Mouse (Mus musculus): Measurements from ENCODE around the gene Dab1. TPM values are rescaled to one million over a fixed set of nuclear protein-coding genes. Genes with fewer than 3 reads are reported as not detected.

The Dab1 gene
- polyA plus RNA-seq, 1 experiment from 2014 or later = not detected

DNA sequence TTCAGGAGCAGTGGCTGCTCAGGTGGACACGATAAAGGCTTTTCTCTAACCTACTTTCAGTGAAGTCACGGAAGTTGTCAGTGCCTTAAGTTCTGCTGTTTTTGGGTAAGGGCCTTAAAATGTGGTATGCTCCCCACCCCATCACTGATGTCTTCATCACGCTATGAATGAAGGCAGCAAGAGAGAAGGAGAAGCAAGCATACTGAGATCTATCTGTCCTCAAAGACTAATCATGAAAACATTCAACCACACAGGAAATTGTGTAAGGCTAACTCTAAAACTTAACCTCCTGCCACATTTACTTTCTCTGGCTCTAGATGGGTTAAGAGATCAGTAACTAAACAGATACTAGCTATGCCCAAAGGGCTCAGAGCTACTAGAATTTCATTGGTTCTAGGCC is 1050.2 kb downstream of the Dab1 start:
- H3K36me3 ChIP-seq (ENCODE audit: inconsistent target) = no peaks in the 10 kb centered on the region
- WGBS (ENCODE audit: missing documents) = 10% methylated on average over 3 of the region's 3 CpGs

DNA sequence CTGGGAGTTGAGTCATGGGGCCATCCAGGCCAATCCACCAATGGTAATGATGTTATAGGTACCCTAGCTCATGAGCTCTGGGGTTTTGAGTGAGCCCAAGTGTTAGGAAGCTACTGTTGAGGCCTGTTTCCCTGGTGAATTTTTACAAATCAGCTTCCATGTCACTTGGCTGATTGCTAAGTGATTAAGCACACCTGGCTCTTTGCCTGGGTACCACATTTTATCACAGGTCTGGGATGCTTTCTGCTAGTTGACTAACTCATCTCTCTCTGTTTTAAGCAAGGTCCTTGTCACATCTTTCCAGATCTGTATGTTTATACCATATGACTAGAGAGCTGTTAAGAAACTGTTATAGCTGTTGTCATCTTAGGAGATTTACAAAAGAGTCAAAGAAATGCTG is 1051.6 kb downstream of the Dab1 start:
- Histone ChIP-seq H3K4me3 (ENCODE audit: inconsistent target) (no peak overlapping the region), H3K36me3 (ENCODE audit: inconsistent target) (no peaks in the 10 kb centered on the region), H3K27ac (no peak overlapping the region), H3K79me2 (ENCODE audit: inconsistent target) (no peaks in the 10 kb centered on the region)

More for the DNA sequence above, 1050.2 kb downstream of the Dab1 start:
- H3K4me3 ChIP-seq (ENCODE audit: inconsistent target) = no peak overlapping the region
- H3K27ac ChIP-seq = no peak overlapping the region
- H3K79me2 ChIP-seq (ENCODE audit: inconsistent target) = no peaks in the 10 kb centered on the region

DNA sequence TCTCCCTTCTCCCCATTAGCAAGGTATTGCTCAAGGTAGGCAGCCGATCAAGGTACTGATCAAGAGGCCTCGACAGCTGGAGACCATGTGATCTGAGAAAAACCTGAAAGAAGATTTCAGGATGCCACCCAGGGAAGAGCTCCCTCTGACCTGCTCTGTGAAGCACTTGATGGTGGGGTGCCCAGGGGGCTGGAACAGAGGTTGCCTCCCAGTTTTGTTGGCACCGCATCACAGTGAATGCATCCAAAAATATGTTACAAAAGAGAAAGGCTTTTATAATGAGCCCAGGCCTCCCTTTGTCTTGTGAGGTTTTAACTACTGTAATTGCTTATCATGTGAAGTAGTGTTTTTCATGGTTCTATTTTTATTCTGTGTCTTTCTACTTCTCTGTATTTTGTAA is 1054.2 kb downstream of the Dab1 start:
- no peaks in the 10 kb centered on the region for H3K36me3 ChIP-seq (ENCODE audit: inconsistent target)
- H3K4me3 ChIP-seq (ENCODE audit: inconsistent target) = no peak overlapping the region
- WGBS (ENCODE audit: missing documents) = 94% methylated on average over 3 of the region's 3 CpGs

DNA sequence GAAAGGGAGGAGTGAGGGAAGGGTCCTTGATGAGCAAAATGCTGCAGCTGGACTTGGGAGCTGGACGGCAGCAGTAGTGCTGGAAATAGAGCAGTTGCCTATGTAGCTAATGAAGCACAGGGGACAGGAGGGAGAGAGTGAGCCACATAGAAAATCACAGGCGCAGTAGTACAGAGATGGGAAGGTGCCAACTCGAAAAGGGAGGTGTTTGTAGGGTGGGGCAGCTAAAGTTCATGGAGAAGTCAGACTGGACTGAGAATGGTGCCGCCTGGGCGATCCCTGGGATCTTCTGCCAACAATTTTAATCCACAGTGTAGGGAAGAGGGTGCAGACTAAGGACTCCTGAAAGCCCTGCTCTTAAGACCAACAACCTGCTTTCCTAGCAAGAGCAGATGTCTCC is 1055.5 kb downstream of the Dab1 start:
- 83% methylated on average over 5 of the region's 5 CpGs for WGBS (ENCODE audit: missing documents)
- Histone ChIP-seq H3K79me2 (ENCODE audit: inconsistent target) (no peaks in the 10 kb centered on the region), H3K4me3 (ENCODE audit: inconsistent target) (no peak overlapping the region), H3K27ac (no peak overlapping the region), H3K36me3 (ENCODE audit: inconsistent target) (no peaks in the 10 kb centered on the region)

More for the DNA sequence above, 1054.2 kb downstream of the Dab1 start:
- Histone ChIP-seq H3K79me2 (ENCODE audit: inconsistent target) (no peaks in the 10 kb centered on the region), H3K27ac (no peak overlapping the region)

DNA sequence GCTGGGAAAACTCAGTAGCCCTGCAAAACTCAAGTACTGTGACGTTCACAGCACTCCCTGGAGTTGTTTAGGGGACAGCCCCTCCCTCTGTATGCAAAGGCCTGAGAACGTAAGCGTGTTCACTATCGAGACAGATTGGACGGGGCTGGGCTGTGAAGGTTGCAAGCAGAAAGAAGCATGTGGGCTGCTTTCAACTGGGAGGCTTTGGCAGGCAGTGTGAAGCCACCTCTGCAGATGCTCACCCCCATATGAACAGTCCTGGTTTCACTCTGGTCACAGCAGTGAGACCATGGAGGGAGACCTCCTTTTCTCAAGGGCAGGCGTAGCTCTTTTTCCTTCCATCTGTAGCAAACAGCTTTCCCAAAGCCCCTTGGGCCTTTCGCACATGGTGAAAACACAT is 1059.1 kb downstream of the Dab1 start:
- WGBS (ENCODE audit: missing documents) = 89% methylated on average over 7 of the region's 7 CpGs
- Histone ChIP-seq H3K36me3 (ENCODE audit: inconsistent target) (no peaks in the 10 kb centered on the region), H3K4me3 (ENCODE audit: inconsistent target) (no peak overlapping the region), H3K79me2 (ENCODE audit: inconsistent target) (no peaks in the 10 kb centered on the region), H3K27ac (no peak overlapping the region)

DNA sequence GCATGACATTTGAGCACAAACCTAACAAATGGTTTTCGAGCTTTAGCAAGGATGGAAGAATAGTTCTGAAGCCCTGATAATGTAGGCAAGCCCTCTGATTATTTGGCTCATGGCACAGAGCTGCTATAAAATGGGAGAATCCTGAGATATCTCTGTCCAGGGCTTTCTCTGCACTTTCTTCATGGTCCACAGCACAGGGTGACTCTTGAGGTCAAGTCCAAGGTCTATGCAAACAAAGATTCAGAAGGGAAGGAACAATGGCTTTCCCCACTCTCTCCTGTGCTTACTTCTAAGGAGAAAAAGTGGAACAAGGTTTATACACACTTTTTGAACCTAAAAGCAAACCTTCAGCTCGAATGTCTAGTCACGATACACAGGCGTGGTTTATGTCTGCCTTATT is 1061.3 kb downstream of the Dab1 start:
- Histone ChIP-seq H3K79me2 (ENCODE audit: inconsistent target) (no peaks in the 10 kb centered on the region), H3K36me3 (ENCODE audit: inconsistent target) (no peaks in the 10 kb centered on the region), H3K4me3 (ENCODE audit: inconsistent target) (no peak overlapping the region), H3K27ac (no peak overlapping the region)
- 95% methylated on average over 4 of the region's 4 CpGs for WGBS (ENCODE audit: missing documents)

DNA sequence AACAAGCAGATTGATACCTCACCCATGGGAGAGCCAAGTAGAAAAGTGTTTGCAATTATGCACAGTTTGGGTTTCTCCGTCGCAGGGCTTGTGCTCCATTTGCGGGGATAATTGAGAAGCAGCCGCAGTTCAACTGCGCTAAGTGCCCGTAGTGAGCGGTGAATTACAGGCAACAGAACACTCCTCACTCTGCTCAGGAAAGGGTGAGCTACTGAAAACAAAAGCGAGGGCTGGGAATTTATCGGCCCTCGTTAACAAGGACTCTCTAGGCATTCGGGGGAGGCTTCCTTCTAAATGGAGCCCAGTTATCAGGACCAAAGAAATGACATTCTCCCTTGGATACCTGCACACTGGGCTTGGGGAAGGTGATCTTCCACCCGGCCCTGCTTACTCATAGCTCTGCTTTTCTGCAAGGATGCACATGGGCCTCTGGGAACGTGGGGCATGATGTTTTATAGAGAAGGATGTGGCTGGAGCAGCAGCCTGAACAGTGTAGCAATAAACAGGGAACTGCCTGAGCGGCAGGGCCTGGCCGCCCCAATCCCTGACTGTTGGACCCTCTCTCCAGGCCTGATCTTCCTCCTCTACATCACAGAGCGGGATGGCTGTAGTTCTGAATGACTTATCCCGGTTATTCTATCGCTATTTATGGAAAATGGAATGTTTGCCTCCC is 1067.1 kb downstream of the Dab1 start:
- Histone ChIP-seq H3K27ac (no peak overlapping the region), H3K79me2 (ENCODE audit: inconsistent target) (no peaks in the 10 kb centered on the region), H3K4me3 (ENCODE audit: inconsistent target) (no peak overlapping the region), H3K36me3 (ENCODE audit: inconsistent target) (no peaks in the 10 kb centered on the region)
- WGBS (ENCODE audit: missing documents) = 79% methylated on average over 18 of the region's 18 CpGs

DNA sequence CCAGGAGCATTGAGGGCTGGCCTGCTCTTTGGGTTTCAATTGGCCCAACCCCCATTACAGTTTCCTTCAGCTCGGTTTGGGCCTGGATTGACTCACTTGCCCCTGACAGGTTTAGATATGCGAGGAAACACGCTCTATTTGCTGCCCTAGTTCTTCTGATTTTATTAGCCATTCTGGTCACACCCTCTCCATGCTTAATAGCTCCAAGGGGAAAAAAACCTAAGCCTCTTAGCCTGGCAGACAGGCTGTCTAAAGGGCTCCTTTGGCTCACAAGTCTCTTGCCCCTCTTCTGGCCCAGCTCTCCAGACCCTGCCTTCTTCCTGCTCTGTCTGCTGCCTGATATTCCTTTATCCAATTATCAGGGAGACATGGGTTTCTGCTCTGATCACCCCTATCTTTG is 1069.9 kb downstream of the Dab1 start:
- Histone ChIP-seq H3K4me3 (ENCODE audit: inconsistent target) (no peak overlapping the region), H3K79me2 (ENCODE audit: inconsistent target) (no peaks in the 10 kb centered on the region), H3K27ac (no peak overlapping the region), H3K36me3 (ENCODE audit: inconsistent target) (no peaks in the 10 kb centered on the region)
- 85% methylated on average over 3 of the region's 3 CpGs for WGBS (ENCODE audit: missing documents)

DNA sequence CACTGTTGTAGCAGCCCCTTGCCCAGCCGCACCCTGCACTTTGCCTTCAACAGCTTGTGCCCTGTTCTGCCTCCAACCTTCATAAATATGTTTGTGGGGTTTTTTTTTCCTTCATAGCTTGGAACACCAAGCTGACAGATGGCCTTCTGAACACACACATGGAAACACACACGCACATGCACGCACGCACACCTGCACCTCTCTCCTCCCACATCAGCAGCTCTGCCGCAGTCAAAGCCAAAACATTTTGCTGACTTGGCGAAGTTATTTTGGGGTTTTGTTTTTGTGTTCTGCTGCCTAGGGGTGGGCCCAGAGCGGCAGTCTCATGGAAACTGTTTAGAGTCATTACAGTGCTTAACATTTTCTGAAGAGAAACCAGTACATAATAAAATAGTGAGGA is 1071.9 kb downstream of the Dab1 start:
- WGBS (ENCODE audit: missing documents) = 85% methylated on average over 6 of the region's 7 CpGs
- H3K4me3 ChIP-seq (ENCODE audit: inconsistent target) = no peak overlapping the region
- H3K79me2 ChIP-seq (ENCODE audit: inconsistent target) = no peaks in the 10 kb centered on the region
- no peaks in the 10 kb centered on the region for H3K36me3 ChIP-seq (ENCODE audit: inconsistent target)
- H3K27ac ChIP-seq = no peak overlapping the region

DNA sequence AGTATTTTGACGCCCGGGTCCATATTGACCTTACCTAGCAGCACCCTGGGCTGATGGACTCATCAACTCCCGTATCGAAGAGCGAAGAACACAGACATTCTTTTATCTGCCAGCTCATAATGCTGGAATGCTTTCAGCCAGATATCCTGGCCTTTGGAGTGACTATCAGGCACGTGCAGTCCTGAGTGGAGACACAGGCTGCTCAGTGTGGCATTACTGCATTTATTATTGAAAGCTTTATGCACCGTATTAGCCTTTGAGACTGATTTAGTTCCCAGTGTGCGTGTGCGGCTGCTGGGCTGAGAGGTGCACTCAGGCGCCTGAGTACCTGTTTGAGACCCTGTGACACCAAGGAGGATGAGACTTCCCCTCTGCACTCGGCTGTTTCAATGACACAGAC is 1075.0 kb downstream of the Dab1 start:
- no peak overlapping the region for H3K4me3 ChIP-seq (ENCODE audit: inconsistent target)
- WGBS (ENCODE audit: missing documents) = 92% methylated on average over 11 of the region's 11 CpGs
- H3K79me2 ChIP-seq (ENCODE audit: inconsistent target) = no peaks in the 10 kb centered on the region
- no peaks in the 10 kb centered on the region for H3K36me3 ChIP-seq (ENCODE audit: inconsistent target)
- H3K27ac ChIP-seq = no peak overlapping the region

DNA sequence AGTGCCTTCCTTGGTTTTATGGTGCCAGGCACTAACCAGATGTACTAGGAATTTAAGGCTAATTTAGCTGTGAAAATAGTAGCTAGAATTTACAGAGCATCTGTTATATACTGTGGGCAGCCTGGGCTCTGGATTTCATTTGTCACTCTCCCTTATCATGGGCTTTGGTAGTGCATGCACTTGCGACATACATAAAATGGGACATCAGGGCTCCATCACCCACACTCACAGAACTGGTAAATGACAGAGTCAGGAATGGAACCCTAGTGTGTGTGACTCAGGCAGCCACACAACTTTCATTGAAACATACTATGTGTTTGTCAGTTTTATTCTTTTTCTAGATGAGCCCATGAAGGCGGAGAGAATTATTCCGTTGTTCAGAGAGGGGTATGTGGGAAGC is 1077.4 kb downstream of the Dab1 start:
- no peaks in the 10 kb centered on the region for H3K79me2 ChIP-seq (ENCODE audit: inconsistent target)
- no peaks in the 10 kb centered on the region for H3K36me3 ChIP-seq (ENCODE audit: inconsistent target)
- H3K4me3 ChIP-seq (ENCODE audit: inconsistent target) = no peak overlapping the region
- 92% methylated on average over 3 of the region's 3 CpGs for WGBS (ENCODE audit: missing documents)
- H3K27ac ChIP-seq = no peak overlapping the region

DNA sequence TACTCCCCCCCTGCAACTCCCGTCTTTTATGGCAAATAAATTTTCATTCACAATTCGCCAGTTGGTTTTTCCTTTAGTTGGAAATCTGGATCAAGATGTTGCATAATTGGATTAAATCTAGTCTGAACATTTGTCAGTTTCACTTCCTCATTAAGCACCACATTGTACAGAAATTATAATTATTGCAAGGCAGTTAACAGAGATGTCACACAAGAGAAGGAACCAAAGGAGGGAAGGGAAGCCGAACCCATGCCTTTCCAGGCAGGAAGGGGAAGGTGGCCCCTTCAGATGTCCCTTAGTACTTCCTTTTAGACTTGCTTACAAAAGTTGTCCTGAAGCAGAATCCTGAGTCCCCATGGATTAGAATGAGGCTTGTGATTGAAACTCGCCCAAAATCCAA is 1078.5 kb downstream of the Dab1 start:
- H3K4me3 ChIP-seq (ENCODE audit: inconsistent target) = no peak overlapping the region
- WGBS (ENCODE audit: missing documents) = 16% methylated on average over 4 of the region's 4 CpGs
- no peak overlapping the region for H3K27ac ChIP-seq
- no peaks in the 10 kb centered on the region for H3K36me3 ChIP-seq (ENCODE audit: inconsistent target)
- H3K79me2 ChIP-seq (ENCODE audit: inconsistent target) = no peaks in the 10 kb centered on the region

DNA sequence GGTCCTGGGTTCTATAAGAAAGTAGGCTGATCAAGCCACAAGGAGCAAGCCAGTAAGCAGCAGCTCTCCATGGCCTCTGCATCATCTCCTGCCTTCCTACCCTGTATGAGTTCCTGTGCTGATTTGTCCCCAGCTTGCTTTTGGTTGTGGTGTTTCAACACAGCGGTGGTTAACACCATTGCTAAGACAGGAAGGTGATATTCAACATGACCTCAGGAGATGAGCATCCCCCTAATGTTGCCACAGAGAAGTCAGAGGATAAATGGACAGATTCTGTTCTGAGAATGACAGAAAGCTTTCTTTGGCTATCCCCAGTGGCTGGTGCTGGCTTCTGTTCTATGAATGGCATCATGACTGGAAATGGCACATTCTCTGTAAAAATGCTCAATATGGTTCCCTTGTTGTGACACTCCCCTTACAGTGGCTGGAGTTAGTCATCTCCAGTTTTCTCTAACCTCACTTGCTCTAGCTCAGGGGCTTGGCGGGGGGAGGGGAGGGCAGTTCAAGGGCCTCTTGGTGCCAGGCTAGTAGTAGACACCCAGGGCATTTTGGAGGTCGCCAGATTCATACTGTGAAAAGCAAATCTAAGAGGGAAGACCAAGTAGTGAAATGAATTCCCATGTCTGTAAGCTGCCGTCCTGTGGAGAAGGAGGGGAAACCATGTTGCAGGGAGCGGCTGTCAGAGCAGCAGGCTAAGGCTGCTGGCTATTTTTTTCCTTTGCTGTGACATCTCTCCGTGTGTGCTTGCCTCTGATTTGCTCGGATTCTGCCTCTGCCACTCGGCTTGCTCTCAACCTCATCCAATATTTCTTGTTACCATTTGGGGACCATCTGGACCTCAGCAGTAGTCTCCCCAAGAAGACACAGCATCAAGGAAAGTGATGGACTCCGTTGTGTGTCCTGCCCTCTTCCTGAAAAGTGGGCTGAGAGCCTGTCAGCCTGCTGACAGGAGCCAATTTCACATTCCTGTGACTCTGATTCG is 1086.8 kb downstream of the Dab1 start:
- Histone ChIP-seq H3K27ac (no peak overlapping the region), H3K4me3 (ENCODE audit: inconsistent target) (no peak overlapping the region), H3K79me2 (ENCODE audit: inconsistent target) (no peaks in the 10 kb centered on the region), H3K36me3 (ENCODE audit: inconsistent target) (no peaks in the 10 kb centered on the region)
- WGBS (ENCODE audit: missing documents) = 79% methylated on average over 10 of the region's 10 CpGs

DNA sequence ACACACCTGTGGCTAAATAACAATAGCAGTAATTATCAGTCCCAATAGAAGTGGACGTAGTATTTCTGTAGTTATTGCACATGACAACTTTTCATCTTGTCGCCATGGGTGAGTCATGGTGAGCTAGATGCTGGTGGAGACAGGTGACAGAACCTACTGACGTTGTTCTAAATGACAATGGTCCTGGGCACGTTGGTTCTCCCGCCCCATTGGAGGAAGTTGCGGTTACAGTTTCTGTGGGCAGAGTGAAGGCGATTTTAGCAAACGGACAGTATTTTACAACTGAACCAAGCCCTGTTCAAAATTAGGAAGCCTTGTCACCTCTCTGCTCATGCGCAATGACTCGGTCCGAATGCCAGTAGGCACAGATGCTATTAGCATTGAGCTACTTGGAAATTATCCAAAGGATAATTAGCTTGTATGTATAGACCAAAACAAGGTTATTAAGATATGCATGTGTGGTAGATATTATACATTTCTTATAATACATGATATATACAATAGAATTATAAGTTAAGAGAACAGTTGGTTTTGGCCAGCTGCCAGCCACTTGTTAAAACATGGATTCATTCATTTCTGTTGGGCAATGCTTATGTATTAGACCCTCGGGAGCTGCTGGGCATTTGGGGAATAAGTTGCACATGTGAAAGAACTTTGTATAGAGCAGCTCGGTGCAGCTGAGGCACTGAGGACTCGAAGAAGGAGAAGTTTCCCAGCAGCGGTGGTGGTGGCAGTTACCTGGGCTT is 1093.4 kb downstream of the Dab1 start:
- WGBS (ENCODE audit: missing documents) = 30% methylated on average over 15 of the region's 15 CpGs
- Histone ChIP-seq H3K27ac (no peak overlapping the region), H3K79me2 (ENCODE audit: inconsistent target) (no peaks in the 10 kb centered on the region), H3K4me3 (ENCODE audit: inconsistent target) (no peak overlapping the region), H3K36me3 (ENCODE audit: inconsistent target) (no peaks in the 10 kb centered on the region)
